Mouse (Mus musculus) heart, embryonic 16.5 days (tissue): ENCODE measurements around the gene Rnf180. TPM values are rescaled to one million over a fixed set of nuclear protein-coding genes. Genes with fewer than 3 reads are reported as not detected.

ENCODE experiments used
- ATAC-seq: fragments of 200-750 bp; cut with Nextera tagmentation; replicated peaks from 2 replicates; pipeline ENCODE4 v1.8.0; 2017; ENCODE audit warnings: moderate number of reproducible peaks; ENCODE audit not compliant: insufficient read depth, low FRiP score; ENCODE audit errors: extremely low read depth
- H3K27ac ChIP-seq: fragments of 300-500 bp; sonication (generic); 2 replicates; pipeline ENCODE4 v1.5.1; 2014; ENCODE audit warnings: mild to moderate bottlenecking, low read length, control low read depth, moderate library complexity
- H3K27me3 ChIP-seq: fragments of 300-500 bp; sonication (generic); 2 replicates; pipeline ENCODE4 v1.6.1; 2014; ENCODE audit warnings: low read length, mixed read lengths; ENCODE audit not compliant: control insufficient read depth, insufficient read depth
- H3K36me3 ChIP-seq: fragments of 300-500 bp; sonication (generic); 2 replicates; pipeline ENCODE4 v1.6.1; 2014; ENCODE audit not compliant: control insufficient read depth, insufficient read depth
- H3K4me1 ChIP-seq: fragments of 300-500 bp; sonication (generic); 2 replicates; pipeline ENCODE4 v1.6.1; 2014; ENCODE audit warnings: low read length, mixed read lengths; ENCODE audit not compliant: control insufficient read depth, insufficient read depth
- H3K4me2 ChIP-seq: fragments of 300-500 bp; sonication (generic); 2 replicates; pipeline ENCODE4 v1.6.1; 2014; ENCODE audit warnings: low read depth, mild to moderate bottlenecking, control low read depth, low read length
- H3K4me3 ChIP-seq: fragments of 300-500 bp; sonication (generic); 2 replicates; pipeline ENCODE4 v1.5.1; 2014; ENCODE audit warnings: mild to moderate bottlenecking, control low read depth, low read length
- H3K9ac ChIP-seq: fragments of 300-500 bp; sonication (generic); 2 replicates; pipeline ENCODE4 v1.6.1; 2014; ENCODE audit warnings: low read length, control low read depth
- H3K9me3 ChIP-seq: fragments of 300-500 bp; sonication (generic); replicated peaks from 2 replicates; pipeline ENCODE4 v1.6.1; 2016; ENCODE audit warnings: low read length; ENCODE audit not compliant: control insufficient read depth
- WGBS: fragments of 180-500 bp; shearing (Covaris S2); extraction: QIAGEN DNeasy Blood & Tissue Kit; methylation state at CpG from one replicate; pipeline ENCODE4 v1.1.7; 2014; 5-methylcytosine and 5-hydroxymethylcytosine counted together
- polyA plus RNA-seq: library from polyadenylated mRNA; unstranded; fragments of >200 nt; fragmentation: Nextera tagmentation; extraction: Ambion mirVana; gene quantifications from 2 replicates; pipeline ENCODE4 v1.2.1, GENCODE M21; 2015

The Rnf180 gene
- polyA plus RNA-seq, 1 experiment from 2014 or later: 1.7 TPM

GRCm38 (mm10) chr13:105180781-105181180, 113.8 kb downstream of the Rnf180 start:
- Histone ChIP-seq H3K27me3 (no peaks in the 10 kb centered on the region), H3K4me3 (no peak overlapping the region), H3K9ac (no peak overlapping the region), H3K36me3 (no peaks in the 10 kb centered on the region), H3K4me1 (no peaks in the 10 kb centered on the region), H3K4me2 (no peak overlapping the region), H3K9me3 (no peaks in the 10 kb centered on the region), H3K27ac (no peak overlapping the region)
- 76% methylated on average over 5 of the region's 5 CpGs for WGBS
- no peak for ATAC-seq

GRCm38 (mm10) chr13:105165441-105165840, 129.2 kb downstream of the Rnf180 start:
- H3K9me3 ChIP-seq: no peaks in the 10 kb centered on the region
- H3K4me1 ChIP-seq: no peaks in the 10 kb centered on the region
- no peaks in the 10 kb centered on the region for H3K36me3 ChIP-seq
- H3K27ac ChIP-seq: no peak overlapping the region
- no peak overlapping the region for H3K4me2 ChIP-seq
- WGBS: 73% methylated on average over 6 of the region's 6 CpGs
- H3K4me3 ChIP-seq: no peak overlapping the region
- H3K9ac ChIP-seq: no peak overlapping the region
- ATAC-seq: no peak
- no peaks in the 10 kb centered on the region for H3K27me3 ChIP-seq

GRCm38 (mm10) chr13:105153955-105154354, 140.7 kb downstream of the Rnf180 start:
- Histone ChIP-seq H3K27ac (no peak overlapping the region), H3K4me1 (no peaks in the 10 kb centered on the region), H3K27me3 (no peaks in the 10 kb centered on the region), H3K4me2 (no peak overlapping the region), H3K4me3 (no peak overlapping the region), H3K9me3 (no peaks in the 10 kb centered on the region), H3K36me3 (no peaks in the 10 kb centered on the region), H3K9ac (no peak overlapping the region)
- 61% methylated on average over 4 of the region's 4 CpGs for WGBS
- ATAC-seq: no peak

GRCm38 (mm10) chr13:105150006-105150405, 144.6 kb downstream of the Rnf180 start:
- H3K4me2 ChIP-seq: no peak overlapping the region
- ATAC-seq: no peak
- H3K9me3 ChIP-seq: no peaks in the 10 kb centered on the region
- no peaks in the 10 kb centered on the region for H3K36me3 ChIP-seq
- H3K4me1 ChIP-seq: no peaks in the 10 kb centered on the region
- H3K9ac ChIP-seq: no peak overlapping the region
- no peak overlapping the region for H3K27ac ChIP-seq
- no peaks in the 10 kb centered on the region for H3K27me3 ChIP-seq
- no peak overlapping the region for H3K4me3 ChIP-seq
- WGBS: 78% methylated on average over 3 of the region's 3 CpGs

- Histone ChIP-seq H3K36me3 (no peaks in the 10 kb centered on the region), H3K9ac (no peak overlapping the region), H3K27me3 (no peaks in the 10 kb centered on the region), H3K4me2 (no peak overlapping the region), H3K4me3 (no peak overlapping the region), H3K9me3 (no peaks in the 10 kb centered on the region), H3K4me1 (no peaks in the 10 kb centered on the region), H3K27ac (no peak overlapping the region)
- WGBS: 59% methylated on average over 4 of the region's 4 CpGs
- no peak; the same call in 1 of the 2 replicates for ATAC-seq
These were observed 146.7 kb downstream of the Rnf180 start for GRCm38 (mm10) chr13:105147795-105148418.

- 21% methylated on average over 1 of the region's 1 CpGs for WGBS
- Histone ChIP-seq H3K4me2 (no peak overlapping the region), H3K4me3 (no peak overlapping the region), H3K27me3 (no peaks in the 10 kb centered on the region), H3K4me1 (no peaks in the 10 kb centered on the region), H3K9ac (no peak overlapping the region), H3K9me3 (no peaks in the 10 kb centered on the region), H3K27ac (no peak overlapping the region), H3K36me3 (no peaks in the 10 kb centered on the region)
- no peak; the same call in 1 of the 2 replicates for ATAC-seq
These were observed 147.8 kb downstream of the Rnf180 start for GRCm38 (mm10) chr13:105146827-105147226.

GRCm38 (mm10) chr13:105139881-105140280, 154.7 kb downstream of the Rnf180 start:
- H3K9me3 ChIP-seq: no peaks in the 10 kb centered on the region
- no peaks in the 10 kb centered on the region for H3K4me1 ChIP-seq
- no peak overlapping the region for H3K27ac ChIP-seq
- H3K4me3 ChIP-seq: no peak overlapping the region
- no peak overlapping the region for H3K9ac ChIP-seq
- no peaks in the 10 kb centered on the region for H3K36me3 ChIP-seq
- no peak overlapping the region for H3K4me2 ChIP-seq
- H3K27me3 ChIP-seq: no peaks in the 10 kb centered on the region
- WGBS: 44% methylated on average over 4 of the region's 4 CpGs
- no peak for ATAC-seq

- Histone ChIP-seq H3K27me3 (no peaks in the 10 kb centered on the region), H3K4me3 (no peak overlapping the region), H3K27ac (no peak overlapping the region), H3K36me3 (no peaks in the 10 kb centered on the region), H3K4me2 (no peak overlapping the region), H3K9me3 (no peaks in the 10 kb centered on the region), H3K9ac (no peak overlapping the region), H3K4me1 (0 out of 2 replicates have a peak, but pooled peaks cover 5% of the 10 kb centered on the region)
- 0 out of 2 replicates have a peak, but pooled peaks have one; percentile 14 for ATAC-seq
- WGBS: 24% methylated on average over 5 of the region's 5 CpGs
These were observed 160.2 kb downstream of the Rnf180 start for GRCm38 (mm10) chr13:105134397-105134796.

- H3K9me3 ChIP-seq: no peaks in the 10 kb centered on the region
- ATAC-seq: no peak
- no peaks in the 10 kb centered on the region for H3K36me3 ChIP-seq
- 38% methylated on average over 2 of the region's 2 CpGs for WGBS
- H3K4me2 ChIP-seq: no peak overlapping the region
- H3K9ac ChIP-seq: no peak overlapping the region
- H3K4me3 ChIP-seq: no peak overlapping the region
- 0 out of 2 replicates have a peak, but pooled peaks cover 5% of the 10 kb centered on the region for H3K4me1 ChIP-seq
- H3K27ac ChIP-seq: no peak overlapping the region
- H3K27me3 ChIP-seq: no peaks in the 10 kb centered on the region
These were observed 161.8 kb downstream of the Rnf180 start for GRCm38 (mm10) chr13:105132776-105133175.
